Mouse (Mus musculus) neutrophil, adult 5-6 weeks (primary cell): ENCODE measurements at regions not wholly inside any gene's neighbourhood (a gene's known extent, or its start where the extent isn't known, plus 50 kb on each side); places are given as distances from the start of the nearest gene placed in this dataset.
"Not testable (repeated sequence)": the region's sequence is repeated elsewhere in the genome, so short reads cannot be mapped to it uniquely, and the experiment has no call there.

Experiments used
- ATAC-seq: fragments of 151-379, 151-347 bp; 2 replicates; pipeline ENCODE4 v1.8.0; 2017; ENCODE audit warnings: mild to moderate bottlenecking, moderate TSS enrichment; ENCODE audit not compliant: insufficient number of reproducible peaks, poor library complexity, low FRiP score, severe bottlenecking; ENCODE audit errors: extremely low read depth

DNA sequence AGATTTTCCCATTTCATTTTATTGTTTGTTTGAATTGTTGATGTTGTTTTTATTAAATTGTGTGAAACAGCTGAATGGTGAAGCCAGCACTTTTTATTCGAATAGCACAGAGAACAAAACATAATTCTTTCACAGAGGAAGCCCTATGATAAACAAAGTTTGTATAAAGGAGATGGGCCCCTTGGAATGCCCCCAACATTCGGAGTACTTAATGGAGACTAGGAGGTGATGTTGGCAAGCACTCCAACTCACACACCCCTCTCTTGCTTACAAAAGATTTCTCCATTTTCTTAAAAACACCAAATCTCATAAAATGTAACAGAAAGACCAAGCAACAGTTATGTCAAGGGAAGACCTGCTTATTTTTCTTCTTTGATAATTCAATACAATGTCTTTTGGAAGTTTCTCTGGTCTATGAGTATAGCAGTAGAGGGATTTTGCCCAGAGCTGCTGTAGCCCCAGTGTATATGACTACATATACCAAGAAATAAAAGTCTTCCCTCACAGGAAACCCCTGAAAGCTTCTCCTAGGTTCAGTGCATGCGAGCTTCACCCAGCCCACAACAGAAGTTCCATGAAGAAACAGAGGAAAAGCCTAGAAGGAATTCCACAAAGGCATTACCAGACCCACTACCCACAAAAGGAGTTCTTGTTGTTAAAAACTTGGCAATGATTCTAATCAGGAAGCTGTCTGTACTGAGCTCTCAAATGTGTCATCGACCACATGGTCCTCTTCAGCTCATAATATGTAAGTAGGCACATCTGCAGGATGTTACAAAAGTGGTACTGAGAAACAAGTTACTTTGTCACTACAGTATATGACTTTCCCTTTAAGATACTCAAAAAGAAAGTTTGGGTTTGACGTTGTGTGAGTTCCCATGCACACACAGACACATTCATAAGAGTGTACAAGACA, 543.1 kb upstream of the Klf6 start:
- ATAC-seq, result no peak

DNA sequence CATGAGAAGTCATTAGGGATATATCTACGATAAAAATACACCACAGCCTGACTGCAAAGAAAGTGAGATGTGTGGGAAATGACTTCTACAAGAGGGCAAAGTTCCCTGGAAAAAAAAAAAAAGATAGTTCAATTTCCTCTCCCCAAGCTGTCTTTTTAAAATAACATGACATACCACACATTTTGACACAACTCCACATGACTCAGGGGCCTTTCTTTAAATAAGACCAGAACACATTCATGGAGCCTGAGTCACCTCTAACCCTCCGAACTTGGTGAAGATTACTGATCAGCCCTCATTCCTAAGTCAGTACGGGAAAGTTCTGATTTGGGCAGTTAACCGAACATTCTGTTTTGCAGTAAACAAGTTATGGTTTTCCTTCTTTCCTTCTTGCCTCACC, 515.6 kb upstream of the Klf6 start:
- ATAC-seq, result no peak

DNA sequence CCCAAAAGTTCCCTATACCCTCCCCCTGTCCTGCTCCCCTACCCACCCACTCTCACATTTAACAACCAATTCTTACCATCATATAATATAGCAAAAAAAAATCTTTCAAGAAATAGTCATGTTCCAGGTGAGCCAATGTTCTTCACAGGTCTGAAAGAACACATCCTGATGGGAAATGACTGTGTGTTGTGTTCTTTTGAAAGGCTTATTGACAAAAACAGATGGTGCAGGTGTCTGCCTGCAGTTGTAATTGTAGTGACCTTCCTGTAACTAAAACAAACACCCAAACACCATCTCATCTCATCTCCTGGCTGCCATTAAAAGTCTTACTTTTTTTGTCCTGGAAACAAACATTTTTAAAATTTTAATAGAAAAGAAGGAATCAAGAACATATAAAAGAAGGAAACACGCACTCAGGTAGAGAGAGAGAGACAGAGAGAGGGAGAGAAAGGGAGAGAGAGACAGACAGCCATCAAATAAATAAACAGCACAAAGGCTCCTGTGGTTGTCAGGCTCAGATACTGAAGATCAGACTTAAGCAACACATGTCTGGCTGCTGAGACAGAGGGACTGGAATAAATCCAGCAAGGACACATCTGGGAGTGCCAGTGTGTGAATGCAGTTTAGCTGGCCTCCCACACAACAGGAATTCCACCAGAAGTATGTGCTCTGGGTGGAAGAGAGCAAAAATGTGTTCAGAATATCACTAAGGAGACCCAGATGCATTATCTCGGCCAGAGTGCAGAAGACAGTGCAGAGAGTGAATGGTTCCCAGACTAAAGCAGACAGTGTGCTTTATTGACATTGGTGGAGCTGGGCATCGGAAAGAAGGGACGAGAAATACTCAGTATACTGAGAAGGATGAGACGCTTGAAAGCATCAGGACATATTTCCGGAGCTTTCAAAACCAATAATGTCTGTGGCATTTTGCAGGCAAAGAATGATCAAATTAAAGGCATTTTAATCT, 513.5 kb upstream of the Klf6 start:
- no peak for ATAC-seq

DNA sequence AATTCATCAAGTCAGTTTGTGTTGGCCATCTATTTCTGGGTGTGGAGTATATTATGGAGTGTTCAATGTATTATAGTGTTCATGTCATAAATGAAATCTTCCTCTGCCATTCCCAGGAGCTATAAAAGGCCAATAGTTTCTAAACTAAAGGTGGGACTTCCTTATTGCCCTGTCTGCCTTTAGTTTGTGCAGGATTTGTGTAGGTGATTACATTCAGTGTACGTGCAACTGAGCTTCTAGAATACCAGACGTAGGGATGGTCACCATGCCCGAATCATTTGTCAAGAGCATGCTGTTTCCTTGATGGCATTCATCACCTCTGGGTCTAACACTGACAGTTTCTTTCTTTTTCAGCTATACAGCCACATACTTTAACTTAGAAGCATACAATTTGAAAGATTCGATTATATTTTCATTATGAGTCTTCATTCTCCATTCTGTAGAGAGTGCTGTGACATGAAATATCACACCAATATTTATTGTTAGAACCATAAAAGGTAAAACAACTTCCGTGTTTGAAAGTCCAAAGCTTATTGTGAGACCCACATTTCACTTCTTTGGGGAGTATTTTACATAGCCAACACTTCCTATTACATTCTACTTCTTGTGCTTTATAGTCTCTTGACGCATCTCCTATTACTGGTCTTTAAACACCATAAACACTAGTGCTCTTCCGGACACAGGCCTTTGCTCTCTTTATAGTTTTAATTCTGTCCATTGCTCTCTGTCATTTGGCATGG, 494.1 kb upstream of the Klf6 start:
- ATAC-seq, result no peak

DNA sequence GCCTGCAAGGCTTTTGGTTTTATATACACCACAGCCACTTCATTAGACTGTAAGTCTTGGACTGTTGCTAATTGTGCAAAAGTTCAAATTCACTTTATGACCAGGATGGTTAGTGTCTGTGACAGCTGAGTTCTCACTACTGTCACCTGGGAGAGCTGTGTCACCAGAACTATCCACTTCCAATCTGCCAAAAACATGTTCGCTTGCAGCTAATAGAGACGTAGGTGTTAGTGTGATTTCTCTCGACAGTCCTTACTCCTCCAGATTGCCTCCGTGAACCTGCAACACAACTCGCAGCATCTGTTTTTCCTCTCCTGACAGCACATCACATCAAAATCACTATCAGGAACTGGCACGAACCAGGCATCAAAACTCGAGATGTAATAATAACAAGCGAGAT, 491.3 kb upstream of the Klf6 start:
- no peak for ATAC-seq

DNA sequence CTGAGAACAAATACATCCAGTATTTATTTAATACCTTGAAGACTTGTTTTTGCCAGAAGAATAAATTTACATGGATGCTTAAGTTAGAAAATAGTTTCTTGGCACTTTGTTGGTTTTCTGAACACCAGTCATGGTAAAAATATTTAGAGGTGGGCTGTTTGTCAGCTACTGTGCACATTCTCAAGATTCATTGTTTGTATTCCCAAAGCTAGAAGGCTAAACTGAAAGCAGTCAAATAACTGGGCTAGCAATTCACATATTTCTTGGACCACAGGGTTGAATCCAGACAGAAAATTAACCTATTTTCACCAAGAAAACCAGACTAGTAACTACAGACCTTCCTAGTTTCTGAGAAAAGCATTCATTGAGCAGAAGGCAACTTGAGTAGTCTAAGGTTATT, 488.1 kb upstream of the Klf6 start:
- no peak for ATAC-seq

DNA sequence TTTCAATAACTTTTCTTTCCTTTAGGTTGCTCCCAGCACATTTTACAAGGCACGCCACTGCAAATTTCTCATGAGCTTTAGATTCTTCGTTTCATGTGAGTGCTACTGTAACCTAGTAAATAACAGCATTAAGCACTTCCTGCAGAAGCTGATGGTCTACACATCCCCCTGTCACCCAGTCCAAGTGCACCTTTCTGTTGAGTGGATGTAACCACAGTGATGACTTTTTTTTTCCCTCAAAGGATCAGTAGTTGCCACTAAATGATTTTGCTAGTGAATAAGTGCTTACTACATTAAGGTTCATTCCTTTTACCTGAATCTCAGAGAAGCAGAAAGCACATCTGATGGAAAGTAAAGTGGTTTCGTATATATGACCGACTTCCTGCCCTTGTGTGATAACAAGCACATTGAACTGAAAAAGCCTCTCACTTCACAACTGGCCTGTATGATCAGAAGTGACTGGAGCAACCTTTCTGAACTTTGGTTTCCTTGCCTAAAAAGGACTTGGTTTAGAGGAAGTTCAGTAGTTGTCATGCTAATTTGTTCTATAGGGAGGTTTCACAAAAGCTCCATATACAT, 453.0 kb upstream of the Klf6 start:
- ATAC-seq, result no peak

DNA sequence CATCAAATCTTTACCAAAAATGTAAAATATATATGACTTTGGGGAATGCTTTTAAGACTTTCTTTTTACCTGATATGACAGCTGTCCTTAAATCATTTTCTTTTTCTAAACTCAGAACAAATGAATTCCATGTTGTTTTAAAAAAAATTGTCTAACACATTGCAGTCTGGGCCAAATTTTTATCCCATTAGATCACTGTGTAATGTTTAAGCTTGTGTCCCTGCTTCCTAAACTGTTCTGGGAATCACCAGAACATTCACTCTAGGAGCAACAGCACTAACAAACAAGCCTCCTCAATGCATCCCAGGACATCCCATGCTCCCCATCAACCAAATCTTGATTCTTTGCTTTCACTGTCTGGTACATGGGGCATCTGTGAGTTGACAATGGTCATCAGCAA, 449.2 kb upstream of the Klf6 start:
- no peak for ATAC-seq

DNA sequence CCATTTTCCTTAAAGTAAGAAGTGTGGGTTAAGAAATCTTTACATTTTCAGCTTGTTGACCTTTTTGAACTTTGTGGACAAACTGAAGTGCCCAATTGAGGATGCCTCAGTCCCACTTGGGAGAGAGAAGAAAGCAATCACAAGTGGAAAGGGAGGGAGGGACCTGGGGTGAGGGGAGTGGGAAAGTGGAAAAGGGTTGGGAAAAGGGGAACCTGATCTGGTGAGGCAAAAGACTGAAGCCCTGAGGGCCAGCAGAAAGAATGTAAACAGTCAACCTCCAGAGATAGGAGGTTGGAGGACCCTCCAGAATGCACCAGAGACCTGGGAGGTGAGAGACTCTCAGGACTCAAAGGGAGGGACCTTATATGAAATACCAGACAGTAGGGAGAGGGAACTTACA, 448.3 kb upstream of the Klf6 start:
- not testable (repeated sequence) for ATAC-seq

DNA sequence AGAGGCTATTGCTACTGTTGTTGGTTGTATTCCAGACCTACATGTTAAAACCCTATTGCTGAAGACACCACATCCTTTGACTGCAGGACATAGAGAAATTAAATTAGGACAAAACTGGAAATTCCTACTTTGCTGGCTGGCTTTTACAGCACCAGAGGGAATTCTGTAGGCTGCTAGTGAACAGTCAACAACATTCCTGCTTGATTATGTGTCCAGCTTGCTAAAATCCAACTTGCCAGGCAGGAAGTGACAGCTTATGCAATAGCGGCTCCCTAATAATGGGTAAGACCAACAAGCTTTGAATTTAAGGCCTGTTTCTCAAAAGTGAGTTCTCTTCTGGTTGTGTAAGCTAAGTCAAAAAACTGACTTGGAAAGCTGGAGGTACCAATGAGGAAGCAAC, 437.2 kb upstream of the Klf6 start:
- no peak for ATAC-seq

DNA sequence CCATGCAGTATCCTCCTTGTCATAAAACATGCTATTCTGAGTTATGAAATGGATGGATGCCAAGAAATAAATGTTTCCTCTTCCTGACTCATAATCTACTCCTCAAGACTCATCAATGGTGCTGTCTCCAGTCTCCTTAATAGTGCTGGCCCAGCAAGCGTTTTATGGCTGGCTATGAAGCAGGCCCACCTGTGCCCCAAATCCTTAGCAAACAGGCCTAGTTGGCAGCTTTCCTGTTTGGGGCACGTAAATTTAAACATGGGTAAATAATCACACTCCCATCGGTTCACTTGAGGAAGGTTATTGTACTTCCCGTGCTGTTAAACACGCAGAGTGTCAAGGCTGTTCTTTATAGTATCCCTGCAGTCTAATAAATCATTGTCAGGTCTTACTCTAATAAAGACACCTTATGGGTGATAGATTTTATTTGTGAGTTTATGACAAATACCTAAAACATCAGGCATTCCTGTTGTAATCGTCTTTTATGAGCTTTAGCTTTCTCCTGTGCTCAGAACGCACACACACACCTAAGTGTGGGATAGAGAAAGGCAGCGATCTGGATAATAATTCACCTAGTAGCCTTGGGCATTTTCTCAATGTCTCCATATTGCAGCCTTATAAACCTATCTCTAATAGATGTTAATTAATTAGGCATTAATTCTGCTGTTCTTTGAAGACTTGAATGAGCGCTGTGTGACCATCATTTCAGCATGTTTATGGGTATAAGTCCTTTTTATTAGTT, 435.6 kb upstream of the Klf6 start:
- ATAC-seq, result no peak

DNA sequence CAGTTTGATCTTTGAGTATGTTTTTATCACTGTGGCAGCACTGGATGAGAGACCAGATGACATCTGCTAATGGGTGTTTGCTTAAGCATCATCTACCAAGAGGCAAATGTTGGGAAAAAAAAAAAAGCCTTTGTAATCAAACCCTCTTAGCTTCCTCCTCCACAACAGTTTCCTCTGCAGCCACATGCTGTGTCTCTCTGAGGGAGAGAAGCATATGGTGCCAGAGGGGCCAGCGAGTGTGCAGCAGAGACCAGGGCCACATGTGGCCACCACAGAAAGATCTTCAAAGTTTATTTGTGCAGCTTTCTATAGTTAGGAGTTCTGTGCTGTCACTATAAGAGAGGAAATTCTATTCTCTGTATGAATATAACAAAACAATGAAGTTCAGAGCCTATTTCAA, 427.6 kb upstream of the Klf6 start:
- no peak for ATAC-seq

DNA sequence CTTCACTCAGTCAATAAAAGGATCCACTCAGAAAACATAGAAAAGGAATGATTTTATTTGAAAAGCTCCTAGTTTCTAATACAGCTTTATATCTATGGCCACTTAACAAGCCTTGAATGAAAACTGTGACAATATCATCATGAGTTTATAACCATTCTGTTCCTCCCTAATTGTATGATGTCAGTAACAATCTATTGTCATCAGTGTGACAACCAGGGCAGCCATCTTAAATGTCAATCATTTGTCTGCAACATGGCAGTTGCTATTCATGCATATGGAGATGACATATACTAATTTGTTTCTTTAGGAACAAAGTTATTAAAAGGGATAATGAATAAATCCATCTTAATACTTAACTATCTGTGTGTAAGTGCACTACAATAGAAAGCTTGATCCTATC, 426.2 kb upstream of the Klf6 start:
- ATAC-seq, result no peak

DNA sequence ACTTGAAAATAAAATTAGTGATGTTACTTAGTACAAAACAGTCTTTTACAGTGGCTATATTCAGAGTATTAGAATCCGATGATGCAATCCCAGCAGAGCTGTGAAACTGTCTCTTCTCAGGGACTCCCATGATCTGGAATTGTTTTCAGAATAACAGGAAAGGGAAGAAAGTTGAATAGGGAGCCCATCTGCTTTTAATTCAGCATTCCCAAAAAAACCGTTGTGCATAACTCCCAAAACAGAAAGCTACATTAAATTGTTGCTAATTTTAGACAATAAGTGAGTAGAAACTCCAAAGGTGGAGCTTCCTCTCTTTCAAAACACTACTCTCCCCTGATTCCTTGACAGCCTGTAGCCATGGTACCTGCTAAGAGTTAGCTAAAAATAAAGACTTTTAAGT, 425.1 kb upstream of the Klf6 start:
- ATAC-seq, result no peak

DNA sequence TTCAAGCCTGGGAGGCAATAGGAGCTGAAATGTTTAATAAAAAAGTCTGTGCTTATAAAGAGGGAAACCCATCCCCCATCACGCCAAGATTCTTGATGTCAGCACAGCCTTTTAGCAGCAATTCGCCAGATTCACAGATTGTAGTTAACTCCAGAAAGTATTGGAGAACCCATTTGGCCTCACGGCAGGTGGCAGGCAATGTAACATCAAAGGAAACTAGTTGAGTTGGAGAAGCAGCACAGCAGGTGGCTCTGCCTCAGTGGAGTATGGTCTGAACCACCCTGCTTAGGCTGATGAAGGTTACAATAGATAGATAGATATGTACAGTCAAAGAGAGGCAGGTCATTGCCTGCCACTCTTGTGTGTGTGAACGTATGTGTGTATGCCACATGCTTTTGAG, 420.8 kb upstream of the Klf6 start:
- ATAC-seq, result no peak

DNA sequence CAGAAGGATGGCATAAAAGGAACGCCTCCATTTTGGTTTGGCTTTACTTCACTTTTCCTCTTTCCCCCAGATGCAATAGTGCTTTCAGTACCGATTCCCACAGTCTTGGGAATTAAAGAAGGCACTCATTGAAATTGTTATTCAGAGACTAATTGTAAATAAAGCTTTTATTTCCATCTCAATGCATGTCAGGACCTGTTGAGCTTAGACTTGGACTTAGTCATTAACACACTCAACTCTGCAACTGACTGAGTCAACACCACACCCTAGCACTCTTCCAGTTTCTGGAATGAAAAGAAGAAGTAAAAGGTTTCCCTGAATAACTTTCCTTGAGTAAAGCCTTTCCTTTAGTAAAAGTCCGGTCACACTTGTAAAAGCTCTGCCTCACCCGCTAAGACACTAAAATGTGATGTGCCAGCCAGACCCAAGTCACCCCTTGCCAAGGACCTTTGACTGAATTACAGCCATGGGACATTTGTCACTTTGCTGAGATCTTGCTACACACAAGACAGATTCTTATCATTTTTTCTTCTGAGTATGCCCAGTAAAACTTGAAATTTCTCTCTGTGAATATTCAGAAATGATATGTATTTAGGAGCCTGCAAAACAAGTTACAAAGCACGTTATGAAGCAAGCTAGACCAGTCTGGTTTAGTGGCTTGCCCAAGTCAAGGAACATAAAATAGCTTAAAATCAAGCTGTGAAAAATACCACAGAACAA, 416.4 kb upstream of the Klf6 start:
- no peak for ATAC-seq

DNA sequence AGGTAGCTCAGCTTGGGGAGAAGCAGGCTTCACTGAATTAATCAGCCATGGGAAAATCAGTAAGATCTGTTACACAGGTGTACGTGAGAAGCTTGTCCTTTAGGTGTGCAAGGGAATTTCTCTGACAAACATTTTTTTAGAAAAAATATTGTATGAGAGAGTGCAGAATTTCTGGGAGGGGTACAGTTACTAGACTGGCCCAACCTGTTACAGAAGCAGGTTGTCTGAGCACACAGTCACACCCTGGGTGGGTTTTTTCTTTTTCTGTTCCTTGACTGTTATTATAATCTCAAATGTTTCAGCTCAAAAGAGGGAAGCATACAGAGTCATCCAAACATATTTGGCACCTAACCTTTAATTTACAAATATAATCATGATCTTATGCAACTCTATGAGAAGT, 412.7 kb upstream of the Klf6 start:
- ATAC-seq, result no peak

DNA sequence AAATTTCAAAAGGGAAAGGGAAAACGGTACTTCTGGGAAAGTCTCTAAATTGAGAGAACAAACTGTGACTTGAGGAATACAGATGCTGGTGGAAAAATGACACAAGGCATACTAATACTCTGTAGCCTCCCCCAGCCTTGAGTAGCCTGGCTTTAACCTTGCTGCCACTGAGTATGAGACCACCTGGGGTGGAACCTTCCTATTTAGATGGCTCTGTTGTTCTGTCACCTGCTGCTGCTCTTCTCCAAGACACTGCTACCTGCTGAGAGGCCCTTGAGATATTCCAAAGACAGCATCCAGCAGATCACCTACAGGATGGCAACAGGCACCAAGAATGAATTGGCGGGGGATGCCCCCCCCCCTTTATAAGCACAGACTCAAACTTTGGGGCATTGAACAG, 380.5 kb upstream of the Klf6 start:
- ATAC-seq, result no peak
